Mouse (Mus musculus) liver, embryonic 14.5 days (tissue): ENCODE results near the gene Pcsk4. TPM values are rescaled to one million over a fixed set of nuclear protein-coding genes. Genes with fewer than 3 reads are reported as not detected.
A peak's percentile ranks its signal among the peaks of the same experiment; 100 is the strongest.

Experiments
- ATAC-seq: fragments of 200-750 bp; cut with Nextera tagmentation; 2 replicates; pipeline ENCODE4 v1.8.0; 2017; ENCODE audit warnings: moderate number of reproducible peaks, mild to moderate bottlenecking, moderate library complexity; ENCODE audit not compliant: insufficient read depth
- DNase-seq, 3 experiments: peaks; one replicate each; pipeline ENCODE4 v3.0.0-alpha.2; 2012 to 2013; ENCODE audit warnings: low read depth in 3 of 3, low spot score in 3 of 3
- H3K27ac ChIP-seq: fragments of 300-500 bp; sonication (generic); 2 replicates; pipeline ENCODE4 v1.5.1; 2014; ENCODE audit warnings: moderate library complexity, mild to moderate bottlenecking, control low read depth, inconsistent platforms
- H3K27me3 ChIP-seq: fragments of 300-500 bp; sonication (generic); 2 replicates; pipeline ENCODE4 v1.6.1; 2014; ENCODE audit warnings: mild to moderate bottlenecking, low read length, moderate library complexity; ENCODE audit not compliant: control insufficient read depth, insufficient read depth
- H3K36me3 ChIP-seq: fragments of 300-500 bp; sonication (generic); replicated peaks from 2 replicates; pipeline ENCODE4 v1.6.1; 2014; ENCODE audit warnings: low read depth; ENCODE audit not compliant: control insufficient read depth, insufficient read depth
- H3K4me1 ChIP-seq, 2 experiments: fragments of 200-500 bp in 1 of 2; fragments of 300-500 bp in 1 of 2; sonication (generic) in 1 of 2; replicated peaks; 2 replicates each; pipeline ENCODE4 v1.6.1; 2012 to 2014; ENCODE audit warnings: antibody characterized with exemption in 1 of 2, inconsistent platforms in 1 of 2, low read length in 1 of 2; ENCODE audit not compliant: control insufficient read depth in 2 of 2, insufficient read depth in 2 of 2
- H3K4me2 ChIP-seq: fragments of 300-500 bp; sonication (generic); 2 replicates; pipeline ENCODE4 v1.6.1; 2014; ENCODE audit warnings: low read depth, mild to moderate bottlenecking, control low read depth, moderate library complexity
- H3K4me3 ChIP-seq, 2 experiments: fragments of 200-500 bp in 1 of 2; fragments of 300-500 bp in 1 of 2; sonication (generic) in 1 of 2; 2 replicates each; pipeline ENCODE4 v1.5.1; 2012 to 2014; ENCODE audit warnings: low read depth in 2 of 2, low read length in 2 of 2, mild to moderate bottlenecking in 2 of 2, control low read depth in 1 of 2, inconsistent platforms in 1 of 2, moderate library complexity in 1 of 2; ENCODE audit not compliant: insufficient read depth in 1 of 2
- H3K9ac ChIP-seq: fragments of 300-500 bp; sonication (generic); replicated peaks from 2 replicates; pipeline ENCODE4 v1.6.1; 2014; ENCODE audit warnings: mild to moderate bottlenecking, control low read depth, moderate library complexity
- H3K9me3 ChIP-seq: fragments of 300-500 bp; sonication (generic); 2 replicates; pipeline ENCODE4 v1.6.1; 2016; ENCODE audit warnings: low read length, mixed read lengths; ENCODE audit not compliant: control insufficient read depth
- CTCF ChIP-seq: IDR thresholded peaks from 2 replicates; pipeline ENCODE4 v1.5.1; 2016; ENCODE audit warnings: antibody characterized with exemption, low read depth, control low read depth
- EP300 ChIP-seq: IDR thresholded peaks from 2 replicates; pipeline ENCODE4 v1.6.1; 2016; ENCODE audit warnings: antibody characterized with exemption, low read depth
- WGBS: fragments of 180-500 bp; shearing (Covaris S2); extraction: QIAGEN DNeasy Blood & Tissue Kit; methylation state at CpG from one replicate; pipeline ENCODE4 v1.1.7; 2014; ENCODE audit not compliant: insufficient replicate concordance; 5-methylcytosine and 5-hydroxymethylcytosine counted together
- polyA plus RNA-seq, 2 experiments: library from polyadenylated mRNA; depleted of rRNA in 1 of 2; stranded (reverse) in 1 of 2; unstranded in 1 of 2; fragments of >200 nt; fragmentation: Nextera tagmentation in 1 of 2; extraction: Ambion mirVana in 1 of 2; gene quantifications; 2 replicates each; pipeline versions ENCODE4 v1.2.1 to v1.2.3; 2012 to 2014

Pcsk4 gene
- polyA plus RNA-seq, 2 experiments: 3.2 to 6.6 TPM

DNA sequence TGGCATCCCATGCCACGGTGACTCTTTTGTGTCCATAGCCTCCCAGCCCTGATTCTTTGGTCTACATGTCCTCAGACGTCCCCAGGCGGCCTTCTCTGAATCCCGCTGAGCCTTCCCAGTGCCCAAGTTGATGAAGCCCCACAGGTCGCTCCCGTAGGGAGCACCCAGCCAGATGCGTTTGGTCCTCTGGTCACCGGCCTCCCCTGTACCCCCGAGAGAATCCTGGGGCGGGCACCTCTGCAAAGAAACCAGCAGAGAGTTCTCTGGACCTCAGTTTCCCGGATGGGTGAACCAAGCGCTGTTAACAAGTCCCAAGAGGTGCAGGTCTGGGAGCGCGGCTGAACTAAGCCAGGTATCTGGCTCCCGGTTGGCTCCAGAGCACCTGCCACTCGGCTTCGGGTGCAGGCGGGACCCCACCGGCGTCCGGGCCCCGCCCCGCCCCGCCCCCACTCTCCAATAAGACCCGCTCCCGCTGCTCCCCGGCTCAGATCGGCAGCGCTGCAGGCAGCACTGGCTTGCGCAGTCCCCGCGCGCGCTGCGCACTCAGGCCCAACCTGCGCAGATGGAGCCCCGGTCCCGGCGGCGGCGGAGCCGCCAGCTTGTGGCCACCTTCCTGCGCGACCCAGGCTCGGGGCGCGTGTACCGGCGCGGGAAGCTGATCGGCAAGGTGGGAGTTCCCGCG, 26.8 kb upstream of the Pcsk4 start, which contains the start of gene Plk5:
TSS of gene Plk5 (plus strand) at position 459 of the 682 bp plus-strand sequence.
- no peak within 1 kb of the TSS for H3K27ac ChIP-seq
- no peak for ATAC-seq
- H3K9me3 ChIP-seq: no peaks in the 10 kb centered on the region
- no peak within 1 kb of the TSS for H3K9ac ChIP-seq
- peaks cover 60% of the 10 kb centered on the region for H3K27me3 ChIP-seq
- no peak within 1 kb of the TSS for H3K4me3 ChIP-seq
- no peaks in the 10 kb centered on the region for H3K4me1 ChIP-seq
- WGBS: 3% methylated on average over 53 of the region's 53 CpGs
- H3K36me3 ChIP-seq: no peaks in the 10 kb centered on the region
- TF ChIP-seq CTCF (no peak), EP300 (no peak)
- no peak within 1 kb of the TSS for H3K4me2 ChIP-seq
- no peak for DNase-seq

- Histone ChIP-seq H3K27me3 (peaks cover 65% of the 10 kb centered on the region), H3K36me3 (no peaks in the 10 kb centered on the region), H3K4me3 (no peak overlapping the region), H3K9me3 (no peaks in the 10 kb centered on the region), H3K9ac (no peak overlapping the region), H3K4me2 (no peak overlapping the region), H3K4me1 (no peaks in the 10 kb centered on the region), H3K27ac (no peak overlapping the region)
- DNase-seq: no peak
- TF ChIP-seq CTCF (no peak), EP300 (no peak)
- 13% methylated on average over 8 of the region's 9 CpGs for WGBS
- no peak for ATAC-seq
Observed at GRCm38 (mm10) chr10:80355431-80355830, 26.1 kb upstream of the Pcsk4 start.

GRCm38 (mm10) chr10:80352727-80353126, 23.4 kb upstream of the Pcsk4 start:
- Histone ChIP-seq H3K4me2 (no peak overlapping the region), H3K4me3 (no peak overlapping the region), H3K9ac (no peak overlapping the region), H3K4me1 (peaks cover 0 to 3% of the 10 kb centered on the region in 2 experiments; a peak in 2 of 4 replicates), H3K27ac (no peak overlapping the region), H3K9me3 (no peaks in the 10 kb centered on the region), H3K36me3 (no peaks in the 10 kb centered on the region), H3K27me3 (peaks cover 72% of the 10 kb centered on the region)
- WGBS: 23% methylated on average over 8 of the region's 8 CpGs
- no peak for DNase-seq
- TF ChIP-seq CTCF: no peak
- ATAC-seq: no peak

- no peak overlapping the region for H3K27ac ChIP-seq
- H3K9me3 ChIP-seq: no peaks in the 10 kb centered on the region
- DNase-seq: no peak
- ATAC-seq: no peak
- H3K27me3 ChIP-seq: peaks cover 71% of the 10 kb centered on the region
- WGBS: 22% methylated on average over 11 of the region's 11 CpGs
- peaks cover 0 to 5% of the 10 kb centered on the region in 2 experiments; a peak in 3 of 4 replicates for H3K4me1 ChIP-seq
- no peaks in the 10 kb centered on the region for H3K36me3 ChIP-seq
- H3K9ac ChIP-seq: no peak overlapping the region
- no peak for TF ChIP-seq EP300
- TF ChIP-seq CTCF: no peak
- no peak overlapping the region for H3K4me2 ChIP-seq
- H3K4me3 ChIP-seq: no peak overlapping the region
Observed at GRCm38 (mm10) chr10:80351896-80352295, 22.6 kb upstream of the Pcsk4 start.

DNA sequence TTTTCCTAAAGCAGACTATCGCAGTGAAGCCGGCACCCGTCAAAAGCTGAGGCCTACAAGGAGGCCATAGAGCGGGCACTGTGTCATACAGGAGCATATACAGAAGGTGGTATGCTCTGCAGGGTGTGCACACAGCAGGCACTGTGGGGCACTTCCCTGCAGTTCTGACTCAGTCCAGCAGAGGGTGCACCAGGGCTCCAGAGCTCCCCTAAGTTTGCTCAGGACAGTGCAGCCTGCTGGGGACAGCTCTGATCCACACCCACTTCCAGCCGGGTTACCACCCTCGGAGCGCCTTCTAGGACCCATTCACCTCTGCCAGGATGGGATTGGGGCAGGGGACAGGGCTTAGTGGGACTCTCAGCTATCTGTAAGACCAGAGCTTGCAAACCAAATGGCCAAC, 21.0 kb upstream of the Pcsk4 start:
- ATAC-seq (peak; percentile 72), DNase-seq (peak; percentile 66 to 70 (median 69))
- Histone ChIP-seq H3K4me1 (peaks cover 6 to 12% of the 10 kb centered on the region in 2 experiments), H3K36me3 (no peaks in the 10 kb centered on the region), H3K4me3 (no peak overlapping the region), H3K27me3 (peaks cover 54% of the 10 kb centered on the region), H3K9me3 (no peaks in the 10 kb centered on the region), H3K9ac (no peak overlapping the region), H3K4me2 (no peak overlapping the region), H3K27ac (no peak overlapping the region)
- TF ChIP-seq CTCF (peak; percentile 99), EP300 (no peak)
- WGBS: 2% methylated on average over 7 of the region's 7 CpGs
